Mouse (Mus musculus): ENCODE results near the gene Ranbp3l. TPM values are rescaled to one million over a fixed set of nuclear protein-coding genes. Genes with fewer than 3 reads are reported as not detected.

Gene Ranbp3l
- polyA plus RNA-seq, 1 experiment from 2014 or later: 0.30 TPM

DNA sequence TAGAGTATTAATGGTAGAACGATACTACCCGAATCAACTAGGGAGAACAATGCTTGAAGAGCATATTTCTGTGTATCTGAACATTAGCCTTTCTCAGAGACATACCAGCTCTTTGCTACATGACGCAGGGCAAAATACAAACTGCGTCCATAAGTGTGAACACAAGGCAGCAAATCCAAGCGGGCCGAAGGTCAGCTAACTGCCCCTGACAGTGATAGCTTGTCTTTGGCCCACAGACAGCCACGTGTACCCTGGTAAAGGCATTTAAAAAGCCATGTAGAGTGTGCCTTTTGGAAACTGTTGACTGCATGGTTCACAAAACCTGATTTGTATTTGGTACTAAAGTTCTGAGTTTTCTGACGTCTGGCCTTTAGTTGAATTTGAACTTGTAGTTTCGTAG lies 115.0 kb downstream of the Ranbp3l start:
- no peak for DNase-seq (ENCODE audit: low spot score)
- WGBS: 78% methylated on average over 9 of the region's 9 CpGs
- Histone ChIP-seq H3K27ac (ENCODE audit: low read depth) (no peak overlapping the region), H3K27me3 (replicated peaks; ENCODE audit: control insufficient read depth, insufficient read depth, low read length) (no peaks in the 10 kb centered on the region), H3K4me3 (ENCODE audit: low read depth, low read length) (no peak overlapping the region), H3K9me3 (ENCODE audit: control insufficient read depth, low read length) (no peaks in the 10 kb centered on the region), H3K4me2 (ENCODE audit: low read length) (no peak overlapping the region), H3K9ac (ENCODE audit: low read length) (no peak overlapping the region), H3K4me1 (replicated peaks; ENCODE audit: control insufficient read depth, insufficient read depth, low read length) (peaks cover 16% of the 10 kb centered on the region), H3K36me3 (ENCODE audit: control insufficient read depth, insufficient read depth, low read length) (peaks cover 11% of the 10 kb centered on the region)
- ATAC-seq (replicated peaks; ENCODE audit: low FRiP score, low TSS enrichment, low read depth): no peak

DNA sequence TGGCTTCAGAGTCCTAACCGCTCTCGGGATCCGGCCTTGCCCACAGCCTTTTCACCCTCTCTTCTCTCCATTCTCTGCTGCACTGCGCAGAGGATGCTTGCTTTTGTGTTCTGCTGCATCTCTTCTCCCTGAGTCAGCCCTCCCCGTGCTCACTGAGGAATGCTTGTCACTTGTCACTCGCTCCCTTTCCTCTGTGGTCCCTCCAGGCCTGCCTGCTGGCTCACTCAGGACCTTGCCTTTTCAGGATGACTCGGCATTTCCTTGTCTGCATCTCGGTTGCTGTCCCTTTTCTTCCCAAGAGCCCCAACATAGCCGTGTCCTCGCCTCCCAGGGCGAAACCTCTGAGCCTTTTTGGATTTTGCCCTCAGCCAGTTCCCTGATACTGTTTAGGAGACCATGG lies 119.1 kb downstream of the Ranbp3l start:
- Histone ChIP-seq H3K4me1 (replicated peaks; ENCODE audit: control insufficient read depth, insufficient read depth, low read length) (peaks cover 3% of the 10 kb centered on the region; the same call in 1 of the 2 replicates), H3K36me3 (ENCODE audit: control insufficient read depth, insufficient read depth, low read length) (peaks cover 25% of the 10 kb centered on the region), H3K9ac (ENCODE audit: low read length) (no peak overlapping the region), H3K4me3 (ENCODE audit: low read depth, low read length) (no peak overlapping the region), H3K27me3 (replicated peaks; ENCODE audit: control insufficient read depth, insufficient read depth, low read length) (no peaks in the 10 kb centered on the region), H3K27ac (ENCODE audit: low read depth) (no peak overlapping the region), H3K4me2 (ENCODE audit: low read length) (no peak overlapping the region), H3K9me3 (ENCODE audit: control insufficient read depth, low read length) (no peaks in the 10 kb centered on the region)
- DNase-seq (ENCODE audit: low spot score): no peak
- no peak for ATAC-seq (replicated peaks; ENCODE audit: low FRiP score, low TSS enrichment, low read depth)
- 74% methylated on average over 11 of the region's 11 CpGs for WGBS

DNA sequence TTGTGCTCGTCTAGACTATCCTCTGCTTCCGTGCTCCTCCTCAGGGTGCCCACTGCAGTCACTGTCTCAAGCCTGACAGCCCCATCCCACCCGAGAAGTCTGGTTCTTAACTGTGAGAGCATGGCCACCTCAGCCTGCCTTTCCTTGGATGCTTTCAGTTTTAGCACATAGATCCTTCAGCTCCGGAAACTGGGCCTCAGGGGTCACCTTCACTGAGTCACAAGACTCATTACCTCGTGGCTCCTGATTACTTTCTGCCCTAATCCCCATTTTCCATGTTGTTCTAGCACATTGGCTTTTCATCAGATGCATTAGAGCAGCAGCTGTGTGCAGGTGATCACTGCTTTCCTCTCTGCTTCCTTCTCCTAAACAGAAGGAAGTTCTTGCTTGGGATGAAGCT lies 119.7 kb downstream of the Ranbp3l start:
- H3K9ac ChIP-seq (ENCODE audit: low read length): no peak overlapping the region
- no peak overlapping the region for H3K4me3 ChIP-seq (ENCODE audit: low read depth, low read length)
- H3K4me1 ChIP-seq (replicated peaks; ENCODE audit: control insufficient read depth, insufficient read depth, low read length): peaks cover 3% of the 10 kb centered on the region; the same call in 1 of the 2 replicates
- no peaks in the 10 kb centered on the region for H3K27me3 ChIP-seq (replicated peaks; ENCODE audit: control insufficient read depth, insufficient read depth, low read length)
- H3K4me2 ChIP-seq (ENCODE audit: low read length): no peak overlapping the region
- 84% methylated on average over 5 of the region's 5 CpGs for WGBS
- ATAC-seq (replicated peaks; ENCODE audit: low FRiP score, low TSS enrichment, low read depth): no peak
- H3K27ac ChIP-seq (ENCODE audit: low read depth): no peak overlapping the region
- peaks cover 27% of the 10 kb centered on the region for H3K36me3 ChIP-seq (ENCODE audit: control insufficient read depth, insufficient read depth, low read length)
- H3K9me3 ChIP-seq (ENCODE audit: control insufficient read depth, low read length): no peaks in the 10 kb centered on the region
- DNase-seq (ENCODE audit: low spot score): no peak

DNA sequence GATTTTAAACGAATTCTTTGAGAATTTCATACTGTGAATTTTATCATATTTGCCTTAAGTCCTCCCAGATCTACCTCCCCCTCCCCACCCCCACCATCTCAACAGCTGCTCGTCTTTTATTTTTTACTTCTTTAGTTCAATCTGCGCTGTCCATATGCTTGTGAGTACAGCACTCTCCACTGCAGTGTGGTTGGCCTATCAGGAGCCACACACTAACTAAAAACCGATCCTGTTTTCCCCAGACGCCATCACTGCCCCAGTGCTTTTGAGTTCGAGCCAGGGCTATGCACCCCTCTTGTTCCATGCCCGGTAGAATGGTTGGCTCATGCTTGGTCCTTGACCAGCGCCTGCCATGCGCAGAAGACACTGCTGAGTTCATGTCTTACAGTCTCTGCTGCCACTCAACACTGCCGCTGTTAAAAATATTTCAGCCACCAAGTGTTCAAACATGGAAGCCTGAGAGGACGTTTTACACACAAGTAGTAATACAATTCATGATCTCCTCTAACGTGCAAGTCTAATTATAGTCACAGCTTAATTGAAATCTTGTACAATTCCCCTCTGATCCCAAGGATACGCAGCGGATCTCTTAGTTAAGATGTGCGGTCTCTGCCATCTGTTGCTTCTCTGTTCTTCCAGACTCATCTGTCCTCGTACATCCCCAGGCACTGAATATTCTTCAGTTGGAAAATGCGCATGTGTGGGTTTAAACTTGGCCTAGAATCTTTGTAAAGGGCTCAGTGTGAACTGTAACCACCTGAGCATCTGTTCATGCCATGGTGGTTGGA lies 120.3 kb downstream of the Ranbp3l start:
- H3K9me3 ChIP-seq (ENCODE audit: control insufficient read depth, low read length): no peaks in the 10 kb centered on the region
- H3K27me3 ChIP-seq (replicated peaks; ENCODE audit: control insufficient read depth, insufficient read depth, low read length): no peaks in the 10 kb centered on the region
- H3K4me3 ChIP-seq (ENCODE audit: low read depth, low read length): no peak overlapping the region
- WGBS: 88% methylated on average over 17 of the region's 17 CpGs
- peak overlapping the region; percentile 40; the same call in 1 of the 2 replicates for H3K27ac ChIP-seq (ENCODE audit: low read depth)
- no peak overlapping the region for H3K9ac ChIP-seq (ENCODE audit: low read length)
- DNase-seq (ENCODE audit: low spot score): no peak
- no peak overlapping the region for H3K4me2 ChIP-seq (ENCODE audit: low read length)
- peaks cover 34% of the 10 kb centered on the region for H3K36me3 ChIP-seq (ENCODE audit: control insufficient read depth, insufficient read depth, low read length)
- H3K4me1 ChIP-seq (replicated peaks; ENCODE audit: control insufficient read depth, insufficient read depth, low read length): peaks cover 3% of the 10 kb centered on the region; the same call in 1 of the 2 replicates
- no peak for ATAC-seq (replicated peaks; ENCODE audit: low FRiP score, low TSS enrichment, low read depth)

DNA sequence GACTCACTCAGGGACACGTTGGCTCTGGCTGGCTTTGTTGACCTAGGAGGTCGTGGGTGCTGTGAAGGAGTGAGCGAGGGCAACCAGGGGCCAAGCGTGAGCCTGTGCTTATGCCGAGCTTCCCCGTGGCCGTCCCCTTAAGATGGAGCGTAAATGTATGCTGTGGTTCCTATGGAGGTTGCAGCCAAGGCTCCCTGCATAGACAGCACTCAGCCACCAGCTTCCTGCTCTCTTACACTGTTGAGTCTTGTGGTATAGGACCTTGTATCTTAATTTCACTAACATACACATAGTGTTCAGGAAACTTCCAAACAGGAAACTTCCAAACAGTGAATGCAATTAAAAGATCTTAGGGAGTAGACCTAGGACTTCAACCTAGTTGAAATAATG lies 120.9 kb downstream of the Ranbp3l start:
- 59% methylated on average over 8 of the region's 8 CpGs for WGBS
- Histone ChIP-seq H3K27ac (ENCODE audit: low read depth) (peak overlapping the region; percentile 40; the same call in 1 of the 2 replicates), H3K9me3 (ENCODE audit: control insufficient read depth, low read length) (no peaks in the 10 kb centered on the region), H3K4me2 (ENCODE audit: low read length) (no peak overlapping the region), H3K4me1 (replicated peaks; ENCODE audit: control insufficient read depth, insufficient read depth, low read length) (peaks cover 3% of the 10 kb centered on the region; the same call in 1 of the 2 replicates), H3K4me3 (ENCODE audit: low read depth, low read length) (no peak overlapping the region), H3K9ac (ENCODE audit: low read length) (no peak overlapping the region), H3K27me3 (replicated peaks; ENCODE audit: control insufficient read depth, insufficient read depth, low read length) (no peaks in the 10 kb centered on the region), H3K36me3 (ENCODE audit: control insufficient read depth, insufficient read depth, low read length) (peaks cover 39% of the 10 kb centered on the region)
- ATAC-seq (replicated peaks; ENCODE audit: low FRiP score, low TSS enrichment, low read depth) (peak; percentile 67), DNase-seq (ENCODE audit: low spot score) (no peak)

DNA sequence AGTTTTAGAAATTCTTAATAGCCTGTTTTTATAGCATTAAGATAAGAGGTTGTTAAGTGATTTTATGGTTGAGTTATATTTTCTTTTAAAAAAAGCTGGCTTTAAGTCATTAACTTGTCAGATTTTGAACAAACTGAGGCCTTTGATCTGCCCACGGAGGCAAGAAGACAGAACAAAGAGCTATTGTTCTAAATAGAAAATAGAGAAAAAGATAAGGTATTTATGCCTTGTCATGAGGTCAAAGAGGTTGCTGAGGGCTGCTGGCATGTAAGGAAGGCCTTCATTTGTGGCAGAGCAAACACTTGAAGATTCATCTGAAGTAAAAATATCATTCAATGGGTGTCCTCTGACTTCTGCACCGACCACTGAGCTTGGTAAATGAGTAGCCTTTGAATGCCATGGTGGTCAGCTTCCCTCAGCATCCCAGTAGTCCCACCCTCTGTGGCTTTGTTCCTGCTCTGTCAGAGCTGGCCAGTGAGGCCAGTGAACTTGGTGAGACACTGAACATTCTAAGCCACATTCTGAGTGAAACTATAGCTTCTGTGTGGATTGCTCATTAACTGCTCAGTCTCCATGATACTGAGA lies 121.5 kb downstream of the Ranbp3l start:
- H3K27ac ChIP-seq (ENCODE audit: low read depth): peak overlapping the region; percentile 57
- no peak for DNase-seq (ENCODE audit: low spot score)

DNA sequence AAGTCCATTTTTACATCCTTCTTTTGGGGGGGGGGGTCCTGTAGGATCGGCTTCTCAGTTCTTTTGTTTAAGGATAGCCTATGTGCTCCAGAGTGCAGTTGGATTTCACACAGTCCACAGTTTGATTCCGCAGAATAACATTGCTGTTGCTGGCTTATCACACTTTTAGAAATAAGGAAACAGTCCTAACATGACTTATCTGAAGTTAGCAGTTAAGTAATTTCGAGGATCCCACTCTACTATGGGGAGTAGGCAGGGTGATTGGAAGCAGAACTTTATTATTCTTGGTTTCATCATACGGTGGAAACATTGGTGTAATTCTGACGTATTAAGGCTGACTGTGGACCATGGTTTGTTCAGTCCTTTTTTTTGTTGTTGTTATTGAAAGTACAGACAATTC lies 122.9 kb downstream of the Ranbp3l start:
- Histone ChIP-seq H3K27me3 (replicated peaks; ENCODE audit: control insufficient read depth, insufficient read depth, low read length) (no peaks in the 10 kb centered on the region), H3K9ac (ENCODE audit: low read length) (no peak overlapping the region), H3K4me3 (ENCODE audit: low read depth, low read length) (no peak overlapping the region), H3K36me3 (ENCODE audit: control insufficient read depth, insufficient read depth, low read length) (peaks cover 40% of the 10 kb centered on the region), H3K9me3 (ENCODE audit: control insufficient read depth, low read length) (no peaks in the 10 kb centered on the region), H3K4me1 (replicated peaks; ENCODE audit: control insufficient read depth, insufficient read depth, low read length) (peaks cover 13% of the 10 kb centered on the region), H3K4me2 (ENCODE audit: low read length) (no peak overlapping the region), H3K27ac (ENCODE audit: low read depth) (no peak overlapping the region)
- ATAC-seq (replicated peaks; ENCODE audit: low FRiP score, low TSS enrichment, low read depth) (no peak), DNase-seq (ENCODE audit: low spot score) (peak; percentile 10)
- WGBS: 87% methylated on average over 5 of the region's 5 CpGs

More for the DNA sequence above, 121.5 kb downstream of the Ranbp3l start:
- no peaks in the 10 kb centered on the region for H3K9me3 ChIP-seq (ENCODE audit: control insufficient read depth, low read length)
- H3K9ac ChIP-seq (ENCODE audit: low read length): no peak overlapping the region
- 55% methylated on average over 2 of the region's 2 CpGs for WGBS
- no peaks in the 10 kb centered on the region for H3K27me3 ChIP-seq (replicated peaks; ENCODE audit: control insufficient read depth, insufficient read depth, low read length)
- no peak overlapping the region for H3K4me3 ChIP-seq (ENCODE audit: low read depth, low read length)
- no peak overlapping the region for H3K4me2 ChIP-seq (ENCODE audit: low read length)
- H3K4me1 ChIP-seq (replicated peaks; ENCODE audit: control insufficient read depth, insufficient read depth, low read length): peaks cover 7% of the 10 kb centered on the region
- peaks cover 41% of the 10 kb centered on the region for H3K36me3 ChIP-seq (ENCODE audit: control insufficient read depth, insufficient read depth, low read length)
- ATAC-seq (replicated peaks; ENCODE audit: low FRiP score, low TSS enrichment, low read depth): peak; percentile 70

DNA sequence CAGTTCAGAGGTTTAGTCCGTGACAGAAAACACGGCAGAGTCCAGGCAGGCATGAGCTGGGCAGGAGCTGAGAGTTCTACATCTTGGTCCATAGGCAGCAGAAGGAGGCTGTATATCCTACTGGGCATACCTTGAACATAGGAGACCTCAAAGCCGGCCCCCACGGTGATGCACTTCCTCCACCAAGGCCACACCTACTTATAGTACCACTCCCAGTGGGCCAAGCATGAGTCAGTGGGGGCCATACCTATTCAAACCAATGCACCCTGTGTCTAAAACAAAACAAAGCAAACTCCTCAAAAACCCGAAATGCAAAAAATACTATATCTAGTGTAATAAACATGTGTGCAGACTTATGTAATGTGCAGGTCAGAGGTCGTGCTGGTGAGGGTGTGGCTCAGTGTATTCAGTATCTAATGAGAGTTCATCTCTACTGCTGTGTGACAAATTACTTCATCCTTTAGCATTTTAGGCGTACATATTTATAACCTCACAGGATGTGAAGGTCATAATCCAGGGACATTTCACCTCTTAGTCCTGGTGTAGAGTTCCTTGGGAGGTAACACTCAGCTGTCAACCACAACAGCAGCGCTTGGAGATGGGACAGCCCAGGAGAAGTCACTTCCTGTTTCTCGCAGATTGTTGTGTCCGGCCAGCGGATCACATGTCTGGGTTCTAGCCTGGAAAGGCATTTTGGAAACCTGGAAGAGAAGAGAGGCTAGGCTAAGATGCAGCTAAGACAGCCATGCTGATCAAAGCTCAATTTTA lies 126.0 kb downstream of the Ranbp3l start:
- Histone ChIP-seq H3K4me1 (replicated peaks; ENCODE audit: control insufficient read depth, insufficient read depth, low read length) (peaks cover 13% of the 10 kb centered on the region), H3K36me3 (ENCODE audit: control insufficient read depth, insufficient read depth, low read length) (peaks cover 54% of the 10 kb centered on the region), H3K9me3 (ENCODE audit: control insufficient read depth, low read length) (no peaks in the 10 kb centered on the region), H3K4me2 (ENCODE audit: low read length) (0 out of 2 replicates have a peak overlapping the region, but pooled peaks have one; percentile 30), H3K9ac (ENCODE audit: low read length) (no peak overlapping the region), H3K27ac (ENCODE audit: low read depth) (no peak overlapping the region), H3K4me3 (ENCODE audit: low read depth, low read length) (no peak overlapping the region), H3K27me3 (replicated peaks; ENCODE audit: control insufficient read depth, insufficient read depth, low read length) (no peaks in the 10 kb centered on the region)
- DNase-seq (ENCODE audit: low spot score) (no peak), ATAC-seq (replicated peaks; ENCODE audit: low FRiP score, low TSS enrichment, low read depth) (peak; percentile 51)
- WGBS: 64% methylated on average over 11 of the region's 11 CpGs

Measured in intestine, embryonic 14.5 days (tissue).